In the genomic region with DNA sequence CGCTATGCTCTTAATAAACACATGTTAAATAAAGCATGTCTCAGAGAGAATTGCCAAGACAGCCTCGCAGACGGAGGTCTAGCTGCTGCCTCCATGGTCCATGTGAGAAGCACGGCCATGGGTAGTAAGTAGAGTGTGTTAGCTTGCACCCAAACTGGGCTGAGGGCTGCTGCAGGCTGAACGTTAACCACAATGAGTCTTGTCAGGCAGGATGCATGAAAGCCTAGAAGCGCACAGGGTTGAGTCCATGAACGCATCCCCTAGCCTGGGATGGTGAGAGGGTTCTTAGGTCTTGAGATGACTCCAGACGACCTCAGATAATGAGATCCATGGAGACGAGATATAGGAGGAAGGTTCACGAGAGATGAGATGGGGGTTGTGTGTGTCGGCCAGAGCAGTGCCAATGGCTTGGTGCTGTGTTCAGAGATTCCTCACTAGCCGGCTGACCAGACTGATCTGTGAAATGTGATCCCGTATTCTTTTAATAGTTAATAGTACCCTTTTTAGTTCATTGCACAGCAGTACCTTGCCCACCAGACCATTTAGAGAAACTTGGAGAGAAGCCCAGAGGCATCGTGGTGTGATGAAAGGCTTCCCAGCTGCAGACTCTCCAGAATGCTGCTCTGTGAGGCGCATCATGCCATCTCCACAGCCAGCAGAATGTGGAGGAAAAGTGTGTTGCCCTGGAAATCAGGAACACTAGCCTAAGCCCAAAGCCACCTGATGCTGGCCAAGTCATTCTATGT, we compare ENCODE assay signal across 13 mouse cellular contexts. TPM values are rescaled to one million over a fixed set of nuclear protein-coding genes. Genes with fewer than 3 reads are reported as not detected.
DNase-seq lines count a peak whose midpoint lies in the region; ATAC-seq lines count a peak whose summit lies in the region.
"Had no signal": no experiment of that assay in that cellular context is flagged by ENCODE, and none has a peak within 500 bp of the region (broad histone marks: within the 10 kb centered on the region; RNA-seq: fewer than 3 reads in every experiment).

No protein-coding gene starts in this region.

- no peak overlapping the region for H3K4me3 ChIP-seq in hindbrain, embryonic 12.5 days
- H3K4me3 ChIP-seq in hindbrain, embryonic 10.5 days: no peak overlapping the region
- no peak overlapping the region for H3K4me3 ChIP-seq in hindbrain, embryonic 16.5 days (ENCODE audit: low read length)
- H3K4me3 ChIP-seq: layer of hippocampus, adult 2 months; midbrain, embryonic 12.5 days had no signal

- WGBS in hindbrain, embryonic 12.5 days: 69% methylated on average over 15 of the region's 15 CpGs
- 78% methylated on average over 15 of the region's 15 CpGs for WGBS in hindbrain, embryonic 10.5 days
- 63% methylated on average over 15 of the region's 15 CpGs for WGBS in hindbrain, embryonic 16.5 days

- H3K9me3 ChIP-seq in hindbrain, embryonic 12.5 days (replicated peaks): no peaks in the 10 kb centered on the region
- no peaks in the 10 kb centered on the region for H3K9me3 ChIP-seq in hindbrain, embryonic 10.5 days
- no peaks in the 10 kb centered on the region for H3K9me3 ChIP-seq in hindbrain, embryonic 16.5 days (ENCODE audit: control insufficient read depth, low read length)
- H3K9me3 ChIP-seq: midbrain, embryonic 12.5 days had no signal

- ATAC-seq in hindbrain, embryonic 12.5 days (ENCODE audit: low FRiP score): no peak
- peak; percentile 60 for ATAC-seq in hindbrain, embryonic 16.5 days

- H3K36me3 ChIP-seq in hindbrain, embryonic 12.5 days: no peaks in the 10 kb centered on the region
- no peaks in the 10 kb centered on the region for H3K36me3 ChIP-seq in hindbrain, embryonic 10.5 days
- no peaks in the 10 kb centered on the region for H3K36me3 ChIP-seq in hindbrain, embryonic 16.5 days (ENCODE audit: control insufficient read depth, insufficient read depth, low read length)
- H3K36me3 ChIP-seq: midbrain, embryonic 12.5 days had no signal

- DNase-seq in hindbrain, embryonic 10.5 days (ENCODE audit: low spot score): no peak
- peak; percentile 70 for DNase-seq in brain, adult 2 months (ENCODE audit: low read depth, low spot score)
- DNase-seq in kidney, postnatal 36 days: peak; percentile 76 to 85
- no peak for DNase-seq in urinary bladder, postnatal 25 days (ENCODE audit: low spot score)
- no peak for DNase-seq in cerebellum, adult 8-10 months
- no peak for DNase-seq in adrenal gland, postnatal 36 days

- no peak overlapping the region for H3K4me2 ChIP-seq in hindbrain, embryonic 12.5 days (replicated peaks)
- H3K4me2 ChIP-seq in hindbrain, embryonic 16.5 days (ENCODE audit: low read length): no peak overlapping the region
- H3K4me2 ChIP-seq: heart, embryonic 11.5 days; liver, embryonic 11.5 days; midbrain, embryonic 12.5 days had no signal

- H3K4me1 ChIP-seq in hindbrain, embryonic 12.5 days: no peaks in the 10 kb centered on the region
- H3K4me1 ChIP-seq in hindbrain, embryonic 10.5 days (replicated peaks): peaks cover 9% of the 10 kb centered on the region; the same call in 1 of the 2 replicates
- no peaks in the 10 kb centered on the region; the same call in 1 of the 2 replicates for H3K4me1 ChIP-seq in hindbrain, embryonic 16.5 days (ENCODE audit: control insufficient read depth, insufficient read depth, low read depth, low read length)
- H3K4me1 ChIP-seq: midbrain, embryonic 12.5 days had no signal

- no peaks in the 10 kb centered on the region for H3K27me3 ChIP-seq in hindbrain, embryonic 12.5 days
- no peaks in the 10 kb centered on the region for H3K27me3 ChIP-seq in hindbrain, embryonic 10.5 days (ENCODE audit: insufficient read depth, poor library complexity, severe bottlenecking)
- no peaks in the 10 kb centered on the region for H3K27me3 ChIP-seq in hindbrain, embryonic 16.5 days (replicated peaks; ENCODE audit: control insufficient read depth, insufficient read depth, low read length)
- H3K27me3 ChIP-seq: midbrain, embryonic 12.5 days had no signal

- H3K9ac ChIP-seq in hindbrain, embryonic 12.5 days: no peak overlapping the region
- no peak overlapping the region for H3K9ac ChIP-seq in hindbrain, embryonic 16.5 days (ENCODE audit: low read depth, low read length)
- H3K9ac ChIP-seq: midbrain, embryonic 12.5 days had no signal

- peak overlapping the region; percentile 57; the same call in 1 of the 2 replicates for H3K27ac ChIP-seq in hindbrain, embryonic 12.5 days
- H3K27ac ChIP-seq in hindbrain, embryonic 10.5 days: no peak overlapping the region
- H3K27ac ChIP-seq in hindbrain, embryonic 16.5 days (ENCODE audit: low read depth, low read length): no peak overlapping the region
- H3K27ac ChIP-seq: layer of hippocampus, adult 2 months; midbrain, embryonic 12.5 days had no signal

RNA-seq across cellular contexts. Expression of a gene that starts 16.5 kb away (rescaled TPM):
- polyA plus RNA-seq in hindbrain, embryonic 12.5 days (2016; fragmentation: Nextera tagmentation; extraction: Ambion mirVana): 0.09 and 0.16 TPM in 2 replicates
- polyA plus RNA-seq in hindbrain, embryonic 10.5 days (2016; fragmentation: Nextera tagmentation; extraction: Ambion mirVana): 0.06 and 0.26 TPM in 2 replicates
- 0.09 and 0.34 TPM in 2 replicates for polyA plus RNA-seq in hindbrain, embryonic 16.5 days (2015; fragmentation: Nextera tagmentation; extraction: Ambion mirVana)
- total RNA-seq in adrenal gland, postnatal 36 days (2021): not detected
- total RNA-seq: CH12.LX had no signal
- polyA plus RNA-seq: liver, embryonic 11.5 days; midbrain, embryonic 12.5 days had no signal

RNA-seq across cellular contexts. Expression of a gene that starts 41.0 kb away (rescaled TPM):
- polyA plus RNA-seq in hindbrain, embryonic 12.5 days (2016; fragmentation: Nextera tagmentation; extraction: Ambion mirVana): 30.1 and 34.7 TPM in 2 replicates
- 19.5 and 19.7 TPM in 2 replicates for polyA plus RNA-seq in hindbrain, embryonic 10.5 days (2016; fragmentation: Nextera tagmentation; extraction: Ambion mirVana)
- polyA plus RNA-seq in hindbrain, embryonic 16.5 days (2015; fragmentation: Nextera tagmentation; extraction: Ambion mirVana): 24.4 and 27.1 TPM in 2 replicates
- 10 to 100 TPM; 26.1 to 26.4 TPM for total RNA-seq in adrenal gland, postnatal 36 days (2021)

Comparison
In these comparisons a context has a peak if more than half of its experiments do, and no peak if none do; other contexts are left out.
1. DNase-seq: peak in brain, adult 2 months (single experiment) and kidney, postnatal 36 days (2 of 2); none in hindbrain, embryonic 10.5 days (single experiment), urinary bladder, postnatal 25 days (single experiment), cerebellum, adult 8-10 months (single experiment) and adrenal gland, postnatal 36 days (0 of 2).